Mouse (Mus musculus): ENCODE measurements around the gene Klhdc9. TPM values are rescaled to one million over a fixed set of nuclear protein-coding genes. Genes with fewer than 3 reads are reported as not detected.
"Not testable (repeated sequence)": the region's sequence is repeated elsewhere in the genome, so short reads cannot be mapped to it uniquely, and the experiment has no call there.

The Klhdc9 gene
- polyA plus RNA-seq, 2 experiments from 2014 or later = 0.48 TPM; not detected in 1

DNA sequence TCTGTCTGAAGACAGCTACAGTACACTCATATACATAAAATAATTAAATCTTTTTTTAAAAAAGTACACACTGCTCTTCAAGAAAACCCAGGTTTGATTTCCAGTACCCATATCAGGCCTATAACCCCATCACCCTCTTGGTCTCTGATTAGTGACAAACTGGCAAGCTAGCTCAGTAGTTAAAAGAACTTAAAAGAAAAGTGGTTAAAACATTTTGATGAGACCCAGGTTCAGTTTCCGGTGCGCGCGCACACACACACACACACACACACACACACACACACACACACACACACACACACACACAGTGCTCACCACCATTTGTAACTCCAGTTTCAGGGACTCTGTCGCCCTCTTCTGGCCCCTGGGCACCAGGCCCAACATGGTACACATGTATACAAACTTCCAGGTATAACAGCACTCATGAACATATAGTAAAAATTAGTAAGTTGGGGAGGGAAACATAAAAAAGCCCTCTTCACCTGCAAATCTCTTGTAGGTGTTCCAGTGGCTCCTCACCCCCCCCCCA lies 4.7 kb downstream of the Klhdc9 start:
- ATAC-seq = peak; percentile 40

DNA sequence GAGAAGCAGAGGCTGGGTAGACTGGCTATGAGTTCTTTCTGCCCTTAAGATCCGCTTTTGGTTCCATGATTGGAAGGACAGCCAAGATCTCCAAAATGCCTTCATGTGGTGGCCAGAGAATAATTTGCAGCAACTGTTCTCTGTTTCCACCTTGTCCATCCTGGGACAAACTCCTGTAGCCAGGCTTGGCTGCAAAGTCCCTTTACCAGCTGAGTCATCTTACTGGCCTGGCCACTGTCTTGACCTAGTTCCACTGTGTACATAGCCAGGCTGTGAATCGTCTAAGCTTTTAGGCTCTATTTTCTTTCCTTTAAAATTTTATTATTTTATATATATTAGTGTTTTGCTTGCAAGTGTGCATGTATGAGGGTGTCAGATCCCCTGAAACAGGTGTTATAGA lies 11.4 kb downstream of the Klhdc9 start:
- no peak for ATAC-seq

DNA sequence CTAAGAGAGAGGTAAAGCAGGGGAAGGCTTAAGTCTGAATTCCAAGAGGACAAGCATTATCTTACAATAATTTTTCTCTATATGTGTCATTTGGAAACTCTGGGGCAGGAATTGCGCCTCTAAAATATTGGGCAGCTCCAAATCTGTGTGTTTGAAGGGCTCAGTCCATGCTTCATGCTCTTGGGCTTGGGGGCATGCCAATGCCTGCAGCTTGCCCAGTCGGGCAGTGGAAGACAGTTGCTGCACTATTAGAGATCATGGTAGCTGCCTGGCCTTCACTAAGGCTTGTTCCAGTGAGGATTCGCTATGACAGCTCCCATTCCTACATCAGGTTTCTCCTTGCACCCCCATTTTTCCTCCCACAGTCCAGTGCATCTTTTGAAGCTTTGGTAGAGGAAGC lies 11.9 kb downstream of the Klhdc9 start:
- ATAC-seq = no peak

DNA sequence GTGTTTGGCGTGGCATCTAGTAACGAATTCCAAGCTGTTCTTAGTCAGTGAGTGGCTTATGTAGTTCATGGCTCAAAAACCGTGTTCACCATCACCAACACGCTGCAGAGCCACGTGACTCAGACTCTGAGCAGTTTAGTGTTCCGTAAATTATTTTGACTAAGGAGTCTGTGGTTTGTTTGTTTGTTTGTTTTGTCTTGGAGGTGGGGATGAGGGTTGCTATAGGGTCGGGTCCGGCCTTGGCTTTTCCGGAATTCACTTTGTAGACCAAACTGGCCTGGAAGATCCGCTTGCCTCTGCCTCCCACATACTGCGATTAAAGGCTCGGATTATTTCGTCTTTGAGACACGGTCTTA lies 14.5 kb downstream of the Klhdc9 start:
- peak; percentile 24 for ATAC-seq

DNA sequence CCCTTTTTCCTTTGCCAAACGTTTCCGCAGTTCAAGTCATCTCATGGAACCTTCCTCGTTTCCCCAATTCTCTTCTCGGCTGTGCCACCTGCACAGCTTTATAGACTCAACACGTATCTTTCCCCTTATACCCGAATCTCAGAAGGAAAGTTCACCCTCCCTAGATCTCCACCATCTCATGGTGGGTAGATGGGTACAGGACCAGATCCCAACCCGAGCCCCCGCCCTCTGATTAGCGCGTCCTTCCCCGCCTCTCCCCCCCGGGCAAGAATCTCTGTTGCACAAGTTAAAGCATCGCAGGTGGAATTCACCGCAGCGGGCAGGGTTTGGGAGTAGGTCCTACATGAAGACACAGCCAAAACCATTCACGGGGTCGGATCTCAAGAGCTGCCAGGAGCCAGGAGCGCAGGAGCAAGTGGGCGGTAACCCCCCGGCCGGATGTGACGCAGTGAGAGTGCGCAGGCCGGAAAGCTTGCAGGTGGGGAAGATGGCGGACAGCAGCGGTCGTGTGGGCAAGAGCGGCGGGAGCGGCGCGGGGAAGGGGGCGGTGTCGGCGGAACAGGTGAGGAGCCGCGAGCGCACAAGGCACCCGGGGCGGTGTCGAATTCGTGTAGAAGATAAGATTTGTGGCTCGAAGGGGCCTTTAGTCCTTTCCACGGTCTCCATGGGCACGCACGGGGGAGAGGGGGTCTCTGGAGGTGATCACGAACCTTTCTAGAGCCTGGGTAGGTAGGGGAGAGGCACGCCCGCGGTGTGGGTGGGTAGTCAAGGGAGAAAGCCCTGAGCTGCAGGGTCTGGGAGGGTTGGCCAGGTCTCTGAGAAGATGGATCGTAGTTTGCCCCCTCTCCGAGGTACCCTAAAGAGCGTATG lies 15.1 kb downstream of the Klhdc9 start, which contains the start of the genes Nit1 and Pfdn2:
Nit1 (minus strand) TSS at position 422 of the 870 bp plus-strand sequence.
Pfdn2 (plus strand) TSS at position 446 of the 870 bp plus-strand sequence.
- peak; percentile 92 for ATAC-seq

DNA sequence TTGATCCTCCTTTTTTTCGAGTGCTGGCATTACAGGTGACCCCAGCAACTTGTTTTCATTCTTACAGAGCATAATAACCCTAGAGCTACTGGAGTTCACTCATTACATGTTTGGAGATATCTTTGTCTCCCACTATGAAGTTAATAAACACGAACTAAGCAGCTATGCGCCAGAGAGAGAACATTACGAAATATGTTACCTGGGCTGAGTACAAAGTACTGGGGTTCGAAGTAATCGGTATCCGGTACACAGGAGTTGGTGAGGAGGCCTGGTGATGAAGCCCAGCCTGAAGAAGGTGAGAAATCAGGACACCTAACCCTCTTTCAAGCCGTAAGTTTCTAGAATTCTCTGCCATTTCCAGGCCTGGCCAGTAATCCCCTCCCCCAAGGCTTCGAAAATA lies 15.9 kb downstream of the Klhdc9 start:
- no peak for ATAC-seq

DNA sequence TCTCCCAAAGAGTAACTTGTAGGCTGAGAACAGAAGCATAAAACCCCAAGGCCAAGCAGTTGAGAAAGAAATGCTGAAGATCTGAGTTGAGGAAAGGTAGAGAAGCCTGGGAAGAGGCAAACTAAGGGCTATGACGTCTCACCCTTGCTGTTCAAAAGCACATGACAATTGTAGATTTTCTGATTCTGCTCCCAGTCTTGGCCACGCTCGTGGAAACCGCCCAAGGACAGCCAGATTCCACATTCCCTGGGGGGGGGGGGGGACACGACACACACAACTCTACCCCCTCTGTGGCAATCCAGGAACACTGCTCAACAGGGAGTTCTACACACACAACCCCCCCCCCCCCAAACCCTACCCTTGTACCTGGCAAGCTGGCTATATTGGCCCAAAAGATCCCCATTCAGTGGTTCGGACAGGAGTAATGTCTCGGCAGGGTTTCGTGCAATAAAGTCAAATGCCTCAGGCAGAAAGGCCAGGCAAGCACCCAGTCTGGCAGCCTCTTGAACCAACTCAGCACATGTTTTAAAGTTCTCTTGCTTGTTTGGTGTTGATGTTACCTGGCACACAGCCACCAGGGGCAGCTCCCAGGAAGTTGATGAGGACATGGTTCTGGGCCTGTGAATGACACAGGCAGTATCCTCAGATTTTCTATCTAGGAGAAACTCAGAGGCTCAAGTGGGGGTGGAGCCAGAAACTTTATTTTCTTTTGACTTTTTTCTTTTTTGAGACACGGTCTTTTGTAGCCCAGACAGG lies 16.5 kb downstream of the Klhdc9 start:
- ATAC-seq = no peak

DNA sequence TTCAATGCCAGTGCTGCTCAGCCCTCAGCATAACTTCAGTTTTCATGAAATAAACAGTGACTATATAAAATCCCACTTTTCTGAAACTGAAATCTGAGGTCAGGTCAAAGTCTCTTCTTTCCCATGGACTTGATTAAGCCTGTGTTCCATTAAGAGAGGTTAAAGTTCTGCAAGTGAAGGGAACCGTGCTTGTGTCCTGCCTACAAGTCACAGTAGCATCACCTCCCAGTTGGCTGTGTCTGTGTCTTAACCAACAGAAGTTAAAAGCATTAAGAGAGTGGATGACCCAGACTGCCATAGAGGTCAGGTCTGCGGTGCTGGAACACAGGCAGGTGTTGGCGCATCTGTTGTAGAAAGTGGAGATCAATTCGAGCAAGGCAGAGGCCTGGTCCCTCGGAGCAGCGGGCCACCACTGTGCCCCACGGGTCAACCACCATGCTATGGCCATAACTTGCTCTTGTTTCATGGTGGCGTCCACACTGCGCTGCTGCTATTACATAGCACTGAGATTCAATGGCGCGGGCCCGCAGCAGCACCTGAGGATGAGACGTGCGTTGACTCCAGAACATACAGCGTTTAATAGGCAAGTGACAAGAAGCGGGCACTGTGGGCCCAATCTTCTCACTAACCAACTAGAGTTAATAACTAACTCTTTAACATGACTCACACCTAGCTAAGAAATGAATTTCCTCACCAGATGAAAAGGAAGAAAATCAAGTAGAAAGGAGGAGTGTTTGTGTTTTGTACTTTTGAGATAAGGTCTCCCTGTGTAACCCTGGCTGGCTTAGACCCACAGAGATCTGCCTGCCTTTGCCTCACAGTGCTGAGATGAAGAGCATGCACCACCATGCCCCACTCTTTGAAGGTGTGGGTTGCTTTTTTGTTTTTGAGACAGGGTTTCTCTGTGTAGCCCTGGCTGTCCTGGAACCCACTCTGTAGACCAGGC lies 18.1 kb downstream of the Klhdc9 start:
- no peak for ATAC-seq

DNA sequence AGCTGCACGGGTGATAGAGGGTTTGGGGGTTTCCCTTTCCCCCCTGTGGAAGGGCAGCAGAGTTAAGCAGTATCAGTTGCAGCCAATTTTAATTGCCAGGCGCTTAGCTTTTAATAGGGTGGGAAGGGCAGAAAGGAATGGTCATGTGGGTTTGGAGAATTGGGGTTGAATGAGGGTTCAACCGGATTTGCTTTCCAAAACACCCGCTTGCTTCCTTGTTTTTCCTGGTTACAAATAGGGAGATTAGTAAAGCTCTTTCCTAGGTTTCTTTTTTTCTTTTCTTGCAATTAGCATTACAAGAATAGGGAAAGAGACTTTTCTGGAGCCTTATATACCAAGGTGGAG lies 30.4 kb downstream of the Klhdc9 start:
- ATAC-seq = no peak

DNA sequence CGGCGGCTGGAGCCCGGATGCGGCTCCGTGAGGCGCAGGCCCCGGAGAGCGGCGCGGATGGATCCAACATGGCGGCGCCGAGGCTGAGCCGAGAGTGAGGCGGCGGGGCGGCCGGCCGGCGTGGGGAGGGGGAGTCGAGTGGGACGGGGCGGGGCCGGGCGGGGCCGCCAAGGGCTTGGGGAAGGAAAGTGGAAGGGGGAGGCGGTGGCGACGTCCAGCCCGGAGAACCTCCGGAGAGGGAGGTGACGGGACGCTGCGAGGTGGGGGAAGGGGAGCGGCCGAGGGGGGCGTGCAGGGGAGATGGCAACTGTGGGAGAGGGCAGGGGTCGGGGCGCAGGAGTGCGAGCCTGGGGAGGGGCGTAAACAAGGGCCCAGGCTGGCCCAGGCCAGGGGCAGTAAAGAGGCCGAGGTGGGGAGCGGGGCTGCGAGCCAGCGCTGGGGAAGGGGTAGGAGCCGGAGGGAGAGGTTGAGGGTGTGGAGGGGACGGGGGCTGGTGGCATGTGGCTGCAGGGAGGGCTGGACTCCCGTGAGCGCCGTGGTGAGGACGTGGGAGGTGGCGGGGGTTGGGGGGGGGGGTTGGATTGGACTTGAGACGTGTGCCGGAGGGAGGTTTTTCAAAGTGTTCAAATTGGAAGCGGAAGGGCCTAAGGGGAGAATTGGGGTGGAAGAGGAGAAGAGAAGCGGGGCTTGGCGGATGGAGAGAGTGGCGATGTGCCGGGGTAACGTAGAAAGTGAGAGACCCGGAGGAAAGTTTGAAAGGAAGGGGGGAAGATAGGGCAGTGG lies 31.0 kb downstream of the Klhdc9 start:
- ATAC-seq = no peak

DNA sequence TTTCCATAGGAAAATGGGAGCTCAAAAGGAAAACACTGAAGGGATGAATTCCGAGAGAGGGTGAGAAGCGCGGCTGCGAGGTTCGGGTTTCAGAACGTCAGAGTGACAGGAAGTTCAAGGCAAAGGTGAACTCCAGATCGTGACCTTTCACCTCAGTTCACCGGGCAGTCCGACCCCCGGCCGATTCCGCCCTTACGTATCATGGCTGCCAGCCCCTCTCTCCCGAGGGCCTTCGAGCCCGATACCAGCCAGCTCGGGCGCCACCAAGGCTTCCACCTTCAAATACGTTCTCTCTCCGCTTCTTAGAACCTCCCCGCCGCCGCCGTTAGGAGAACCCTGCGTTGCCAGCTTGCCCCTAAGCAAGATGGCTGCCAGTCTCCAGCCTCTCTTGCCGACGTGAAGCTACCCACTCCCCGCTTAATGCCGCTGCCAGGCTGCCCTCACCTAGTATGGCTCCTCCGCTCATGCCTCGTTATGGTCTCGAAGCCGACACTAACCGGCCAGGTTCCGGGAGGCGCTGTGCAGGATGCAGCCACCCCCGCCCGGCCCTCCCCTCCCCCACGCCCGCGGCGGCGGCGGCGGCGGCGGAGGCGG lies 31.7 kb downstream of the Klhdc9 start, which contains the start of gene Dedd:
Dedd (plus strand) TSS at position 307 of the 594 bp plus-strand sequence.
- ATAC-seq = peak; percentile 86

DNA sequence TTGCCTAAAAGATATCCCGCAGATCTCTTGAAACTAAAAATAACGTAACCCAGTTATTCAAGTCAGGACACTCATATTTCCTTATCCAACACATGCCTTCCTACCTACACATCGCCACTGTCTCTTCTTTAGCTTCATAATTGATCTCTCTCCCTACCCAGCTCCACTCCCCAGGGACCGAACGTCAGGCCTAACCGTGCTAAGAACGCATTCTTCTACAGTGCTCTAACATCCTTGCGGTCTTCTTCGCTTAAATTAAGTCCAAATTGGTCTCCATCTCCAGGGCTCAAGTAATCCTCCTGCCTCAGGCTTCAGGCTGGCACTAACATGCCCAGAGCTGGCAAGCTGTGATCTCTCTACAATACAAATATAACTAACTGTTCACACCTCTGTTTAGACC lies 32.4 kb downstream of the Klhdc9 start:
- no peak for ATAC-seq

DNA sequence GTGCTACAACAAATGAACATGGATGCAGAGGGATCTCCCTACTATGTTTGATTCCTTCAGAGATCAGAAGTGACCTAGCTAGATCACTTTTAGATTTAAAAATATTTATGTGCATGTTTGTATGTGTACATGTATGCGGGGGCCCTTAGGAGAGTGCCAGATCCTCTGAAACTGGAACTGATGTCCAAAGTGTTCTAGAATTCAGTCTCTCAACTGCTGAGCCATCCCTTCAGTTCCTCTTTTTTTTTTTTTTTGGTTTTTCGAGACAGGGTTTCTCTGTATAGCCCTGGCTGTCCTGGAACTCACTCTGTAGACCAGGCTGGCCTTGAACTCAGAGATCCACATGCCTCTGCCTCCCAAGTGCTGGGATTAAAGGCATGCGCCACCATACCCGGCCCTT lies 34.0 kb downstream of the Klhdc9 start:
- not testable (repeated sequence) for ATAC-seq

DNA sequence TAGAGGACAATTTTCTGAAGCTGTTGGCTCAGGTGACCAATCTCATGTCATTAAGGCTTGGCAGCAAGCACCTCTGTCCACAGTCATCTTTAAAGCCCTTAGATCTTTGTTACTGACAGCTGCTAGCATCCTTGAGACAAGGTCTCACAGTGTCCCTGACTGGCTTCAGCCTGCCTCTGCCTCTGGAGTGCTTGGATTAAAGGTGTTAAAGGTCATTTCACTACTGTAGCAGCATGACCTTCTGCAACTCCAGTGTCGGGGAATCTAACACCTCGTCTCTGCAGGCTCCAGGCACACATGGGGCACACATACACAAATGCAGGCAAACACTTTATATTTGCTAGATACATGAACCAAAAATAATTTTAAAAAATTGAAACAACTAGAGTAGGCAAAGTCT lies 35.0 kb downstream of the Klhdc9 start:
- ATAC-seq = no peak

DNA sequence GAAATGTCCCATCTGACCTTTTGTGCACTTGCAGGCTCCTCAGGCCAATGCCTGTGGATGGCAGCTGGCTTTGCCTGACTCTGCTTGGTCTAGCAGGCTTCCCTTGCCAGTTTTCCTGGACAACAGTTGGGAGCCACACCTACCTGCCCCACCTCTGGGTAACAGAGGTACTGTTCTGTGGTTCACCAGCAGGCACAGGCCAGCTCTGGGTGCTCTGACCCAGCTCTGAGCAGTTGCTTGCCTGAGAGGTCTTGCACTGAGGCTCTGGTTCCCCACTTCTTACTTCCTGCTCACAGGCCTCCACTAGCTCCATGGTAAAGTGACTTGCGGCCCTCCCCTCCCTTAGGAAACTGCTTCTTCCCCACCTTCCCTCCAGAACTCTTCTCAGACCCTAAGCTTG lies 38.6 kb downstream of the Klhdc9 start:
- no peak for ATAC-seq

DNA sequence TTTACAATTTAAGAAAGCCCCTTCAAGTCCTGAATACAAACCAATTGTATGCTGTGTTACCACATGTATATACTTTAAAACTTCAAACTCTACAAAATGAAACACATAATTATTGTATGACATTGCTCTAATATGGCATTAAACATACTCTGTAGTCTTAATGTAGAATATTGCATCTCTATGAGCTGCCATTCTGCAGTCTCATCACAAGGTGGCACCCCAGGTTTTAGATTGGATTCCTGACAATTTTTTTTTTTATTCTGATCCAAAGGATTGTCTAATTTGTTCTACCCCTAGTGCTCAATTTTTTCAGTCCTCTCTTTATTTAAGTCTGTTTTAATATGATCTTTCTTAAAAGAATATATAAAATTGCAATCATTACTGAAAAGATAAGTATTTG lies 39.2 kb downstream of the Klhdc9 start:
- ATAC-seq = peak; percentile 72

DNA sequence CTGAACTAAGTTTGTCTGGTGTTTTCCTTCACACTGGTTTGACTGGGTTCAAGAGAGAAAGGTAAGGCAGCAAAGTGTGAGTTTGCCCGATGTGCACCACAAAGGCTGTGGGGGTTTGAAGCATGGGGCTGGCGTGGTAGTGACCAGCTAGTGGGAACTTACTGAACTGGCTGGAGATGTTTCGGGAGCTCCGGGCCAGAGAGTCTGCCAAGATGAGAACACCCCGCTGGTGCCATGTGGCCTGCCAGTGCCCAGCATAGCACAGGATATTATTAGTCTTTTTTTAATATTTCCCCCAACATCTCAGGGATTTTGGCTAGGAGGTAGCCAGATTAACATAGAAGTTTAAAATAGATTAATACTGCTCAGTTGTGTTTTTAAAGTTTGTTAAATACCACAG lies 40.4 kb downstream of the Klhdc9 start:
- no peak for ATAC-seq

DNA sequence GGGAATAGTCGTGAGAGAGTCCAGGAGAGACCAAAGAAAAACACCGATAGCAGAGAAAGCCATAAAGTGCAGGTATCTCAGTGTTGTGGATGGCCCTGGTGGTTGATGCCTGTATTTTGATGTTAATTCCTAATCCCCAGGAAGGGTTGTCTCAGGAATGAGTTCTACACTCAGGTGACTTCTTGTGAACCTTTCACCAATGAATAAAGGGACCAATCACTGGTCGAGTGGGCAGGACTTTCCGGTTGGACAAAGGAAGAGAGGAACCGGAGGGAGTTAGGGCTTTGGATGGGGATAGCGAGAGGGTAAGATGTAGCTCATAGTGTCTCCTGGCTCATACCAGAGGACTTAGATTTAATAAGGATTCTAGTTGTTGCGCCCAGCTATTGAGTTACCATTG lies 40.9 kb downstream of the Klhdc9 start:
- no peak for ATAC-seq

DNA sequence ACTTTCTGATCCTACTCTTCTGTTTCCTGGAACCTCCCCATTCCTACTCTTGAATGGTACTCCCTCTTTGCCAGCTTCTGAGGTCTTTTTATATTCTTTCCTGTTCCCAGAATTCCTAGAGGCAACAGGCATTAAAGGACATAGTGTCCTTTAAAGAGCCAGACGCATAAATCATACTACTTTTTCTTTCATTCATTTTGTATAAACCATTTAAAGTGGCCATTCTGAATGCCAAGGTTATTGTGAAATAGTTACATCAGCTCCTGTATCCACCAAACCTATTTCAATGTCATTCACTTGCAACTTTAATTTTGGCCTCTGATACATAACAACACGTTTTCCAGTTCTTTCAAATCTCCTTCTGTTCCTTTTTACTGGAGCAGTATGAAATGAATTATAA lies 51.3 kb downstream of the Klhdc9 start:
- no peak for ATAC-seq
